Mouse (Mus musculus): Measurements from ENCODE around the gene Islr. TPM values are rescaled to one million over a fixed set of nuclear protein-coding genes. Genes with fewer than 3 reads are reported as not detected.

Islr gene
- polyA plus RNA-seq, 1 experiment from 2014 or later, result 2.9 TPM

- Histone ChIP-seq H3K4me2 (ENCODE audit: low read depth, low read length) (peak overlapping the region; percentile 77), H3K4me1 (ENCODE audit: insufficient read depth) (no peaks in the 10 kb centered on the region; the same call in 1 of the 2 replicates), H3K9me3 (ENCODE audit: low read length) (no peaks in the 10 kb centered on the region), H3K9ac (replicated peaks) (no peak overlapping the region), H3K27ac (ENCODE audit: low read depth) (no peak overlapping the region), H3K4me3 (ENCODE audit: low read depth, low read length) (peak overlapping the region; percentile 52), H3K36me3 (replicated peaks; ENCODE audit: insufficient read depth, low read length) (no peaks in the 10 kb centered on the region), H3K27me3 (ENCODE audit: insufficient read depth, low read length) (peaks cover 56% of the 10 kb centered on the region)
- no peak for TF ChIP-seq EP300 (IDR thresholded peaks at IDR 0.05; ENCODE audit: low read depth)
- peak; percentile 99 for TF ChIP-seq CTCF (IDR thresholded peaks at IDR 0.05; ENCODE audit: low read depth)
- ATAC-seq (peak; percentile 85), DNase-seq (peak; percentile 92)
- WGBS (ENCODE audit: insufficient replicate concordance), result 3% methylated on average over 18 of the region's 18 CpGs
These were observed 418 bp upstream of the Islr start for GRCm38 (mm10) chr9:58204448-58205000.

GRCm38 (mm10) chr9:58202676-58203453 lies 1.2 kb downstream of the Islr start:
- 9% methylated on average over 14 of the region's 14 CpGs for WGBS (ENCODE audit: insufficient replicate concordance)

GRCm38 (mm10) chr9:58201861-58202549 lies 2.1 kb downstream of the Islr start:
- Histone ChIP-seq H3K4me1 (ENCODE audit: insufficient read depth) (peaks cover 6% of the 10 kb centered on the region; the same call in 1 of the 2 replicates), H3K36me3 (replicated peaks; ENCODE audit: insufficient read depth, low read length) (no peaks in the 10 kb centered on the region), H3K4me3 (ENCODE audit: low read depth, low read length) (no peak overlapping the region), H3K9me3 (ENCODE audit: low read length) (no peaks in the 10 kb centered on the region), H3K9ac (replicated peaks) (no peak overlapping the region), H3K27me3 (ENCODE audit: insufficient read depth, low read length) (peaks cover 81% of the 10 kb centered on the region), H3K27ac (ENCODE audit: low read depth) (no peak overlapping the region), H3K4me2 (ENCODE audit: low read depth, low read length) (no peak overlapping the region)
- no peak for TF ChIP-seq EP300 (IDR thresholded peaks at IDR 0.05; ENCODE audit: low read depth)
- no peak for TF ChIP-seq CTCF (IDR thresholded peaks at IDR 0.05; ENCODE audit: low read depth)
- ATAC-seq (no peak), DNase-seq (no peak)
- 5% methylated on average over 37 of the region's 37 CpGs for WGBS (ENCODE audit: insufficient replicate concordance)

More at GRCm38 (mm10) chr9:58202676-58203453, 1.2 kb downstream of the Islr start:
- H3K4me1 ChIP-seq (ENCODE audit: insufficient read depth), result peaks cover under 1% of the 10 kb centered on the region; the same call in 1 of the 2 replicates
- no peak overlapping the region for H3K4me3 ChIP-seq (ENCODE audit: low read depth, low read length)
- no peak for TF ChIP-seq CTCF (IDR thresholded peaks at IDR 0.05; ENCODE audit: low read depth)
- TF ChIP-seq EP300 (IDR thresholded peaks at IDR 0.05; ENCODE audit: low read depth), result no peak
- DNase-seq, result no peak
- no peaks in the 10 kb centered on the region for H3K9me3 ChIP-seq (ENCODE audit: low read length)
- H3K36me3 ChIP-seq (replicated peaks; ENCODE audit: insufficient read depth, low read length), result no peaks in the 10 kb centered on the region
- H3K27ac ChIP-seq (ENCODE audit: low read depth), result no peak overlapping the region
- no peak for ATAC-seq
- no peak overlapping the region for H3K9ac ChIP-seq (replicated peaks)
- no peak overlapping the region for H3K4me2 ChIP-seq (ENCODE audit: low read depth, low read length)
- peaks cover 73% of the 10 kb centered on the region for H3K27me3 ChIP-seq (ENCODE audit: insufficient read depth, low read length)

GRCm38 (mm10) chr9:58201091-58201842 lies 2.8 kb downstream of the Islr start:
- TF ChIP-seq CTCF (IDR thresholded peaks at IDR 0.05; ENCODE audit: low read depth) (no peak), EP300 (IDR thresholded peaks at IDR 0.05; ENCODE audit: low read depth) (no peak)
- ATAC-seq (no peak), DNase-seq (peak; percentile 11)
- H3K4me2 ChIP-seq (ENCODE audit: low read depth, low read length), result no peak overlapping the region
- H3K4me1 ChIP-seq (ENCODE audit: insufficient read depth), result peaks cover 6% of the 10 kb centered on the region; the same call in 1 of the 2 replicates
- no peaks in the 10 kb centered on the region for H3K9me3 ChIP-seq (ENCODE audit: low read length)
- H3K9ac ChIP-seq (replicated peaks), result no peak overlapping the region
- H3K36me3 ChIP-seq (replicated peaks; ENCODE audit: insufficient read depth, low read length), result no peaks in the 10 kb centered on the region
- H3K4me3 ChIP-seq (ENCODE audit: low read depth, low read length), result no peak overlapping the region
- H3K27ac ChIP-seq (ENCODE audit: low read depth), result no peak overlapping the region
- H3K27me3 ChIP-seq (ENCODE audit: insufficient read depth, low read length), result peaks cover 89% of the 10 kb centered on the region
- 5% methylated on average over 24 of the region's 24 CpGs for WGBS (ENCODE audit: insufficient replicate concordance)

- peaks cover 6% of the 10 kb centered on the region for H3K4me1 ChIP-seq (ENCODE audit: insufficient read depth)
These were observed 3.6 kb downstream of the Islr start for GRCm38 (mm10) chr9:58200270-58201090.

More at GRCm38 (mm10) chr9:58200270-58201090, 3.6 kb downstream of the Islr start:
- 13% methylated on average over 11 of the region's 11 CpGs for WGBS (ENCODE audit: insufficient replicate concordance)
- H3K9me3 ChIP-seq (ENCODE audit: low read length), result no peaks in the 10 kb centered on the region
- no peak for DNase-seq
- H3K4me2 ChIP-seq (ENCODE audit: low read depth, low read length), result no peak overlapping the region
- TF ChIP-seq EP300 (IDR thresholded peaks at IDR 0.05; ENCODE audit: low read depth) (no peak), CTCF (IDR thresholded peaks at IDR 0.05; ENCODE audit: low read depth) (no peak)
- H3K4me3 ChIP-seq (ENCODE audit: low read depth, low read length), result no peak overlapping the region
- H3K27me3 ChIP-seq (ENCODE audit: insufficient read depth, low read length), result peaks cover 96% of the 10 kb centered on the region
- no peak overlapping the region for H3K9ac ChIP-seq (replicated peaks)
- ATAC-seq, result no peak
- H3K27ac ChIP-seq (ENCODE audit: low read depth), result no peak overlapping the region
- no peaks in the 10 kb centered on the region for H3K36me3 ChIP-seq (replicated peaks; ENCODE audit: insufficient read depth, low read length)

Measured in liver, postnatal 0 days (tissue).